Mouse (Mus musculus) liver, embryonic 14.5 days (tissue): ENCODE measurements around the gene Vezf1. TPM values are rescaled to one million over a fixed set of nuclear protein-coding genes. Genes with fewer than 3 reads are reported as not detected.

Experiments
- ATAC-seq: fragments of 200-750 bp; cut with Nextera tagmentation; 2 replicates; pipeline ENCODE4 v1.8.0; 2017; ENCODE audit warnings: moderate number of reproducible peaks, mild to moderate bottlenecking, moderate library complexity; ENCODE audit not compliant: insufficient read depth
- DNase-seq, 3 experiments: peaks; one replicate each; pipeline ENCODE4 v3.0.0-alpha.2; 2012 to 2013; ENCODE audit warnings: low read depth in 3 of 3, low spot score in 3 of 3
- H3K27ac ChIP-seq: fragments of 300-500 bp; sonication (generic); 2 replicates; pipeline ENCODE4 v1.5.1; 2014; ENCODE audit warnings: moderate library complexity, mild to moderate bottlenecking, control low read depth, inconsistent platforms
- H3K27me3 ChIP-seq: fragments of 300-500 bp; sonication (generic); 2 replicates; pipeline ENCODE4 v1.6.1; 2014; ENCODE audit warnings: mild to moderate bottlenecking, low read length, moderate library complexity; ENCODE audit not compliant: control insufficient read depth, insufficient read depth
- H3K36me3 ChIP-seq: fragments of 300-500 bp; sonication (generic); replicated peaks from 2 replicates; pipeline ENCODE4 v1.6.1; 2014; ENCODE audit warnings: low read depth; ENCODE audit not compliant: control insufficient read depth, insufficient read depth
- H3K4me1 ChIP-seq, 2 experiments: fragments of 200-500 bp in 1 of 2; fragments of 300-500 bp in 1 of 2; sonication (generic) in 1 of 2; replicated peaks; 2 replicates each; pipeline ENCODE4 v1.6.1; 2012 to 2014; ENCODE audit warnings: antibody characterized with exemption in 1 of 2, inconsistent platforms in 1 of 2, low read length in 1 of 2; ENCODE audit not compliant: control insufficient read depth in 2 of 2, insufficient read depth in 2 of 2
- H3K4me2 ChIP-seq: fragments of 300-500 bp; sonication (generic); 2 replicates; pipeline ENCODE4 v1.6.1; 2014; ENCODE audit warnings: low read depth, mild to moderate bottlenecking, control low read depth, moderate library complexity
- H3K4me3 ChIP-seq, 2 experiments: fragments of 200-500 bp in 1 of 2; fragments of 300-500 bp in 1 of 2; sonication (generic) in 1 of 2; 2 replicates each; pipeline ENCODE4 v1.5.1; 2012 to 2014; ENCODE audit warnings: low read depth in 2 of 2, low read length in 2 of 2, mild to moderate bottlenecking in 2 of 2, control low read depth in 1 of 2, inconsistent platforms in 1 of 2, moderate library complexity in 1 of 2; ENCODE audit not compliant: insufficient read depth in 1 of 2
- H3K9ac ChIP-seq: fragments of 300-500 bp; sonication (generic); replicated peaks from 2 replicates; pipeline ENCODE4 v1.6.1; 2014; ENCODE audit warnings: mild to moderate bottlenecking, control low read depth, moderate library complexity
- H3K9me3 ChIP-seq: fragments of 300-500 bp; sonication (generic); 2 replicates; pipeline ENCODE4 v1.6.1; 2016; ENCODE audit warnings: low read length, mixed read lengths; ENCODE audit not compliant: control insufficient read depth
- CTCF ChIP-seq: IDR thresholded peaks from 2 replicates; pipeline ENCODE4 v1.5.1; 2016; ENCODE audit warnings: antibody characterized with exemption, low read depth, control low read depth
- EP300 ChIP-seq: IDR thresholded peaks from 2 replicates; pipeline ENCODE4 v1.6.1; 2016; ENCODE audit warnings: antibody characterized with exemption, low read depth
- WGBS: fragments of 180-500 bp; shearing (Covaris S2); extraction: QIAGEN DNeasy Blood & Tissue Kit; methylation state at CpG from one replicate; pipeline ENCODE4 v1.1.7; 2014; ENCODE audit not compliant: insufficient replicate concordance; 5-methylcytosine and 5-hydroxymethylcytosine counted together
- polyA plus RNA-seq, 2 experiments: library from polyadenylated mRNA; depleted of rRNA in 1 of 2; stranded (reverse) in 1 of 2; unstranded in 1 of 2; fragments of >200 nt; fragmentation: Nextera tagmentation in 1 of 2; extraction: Ambion mirVana in 1 of 2; gene quantifications; 2 replicates each; pipeline versions ENCODE4 v1.2.1 to v1.2.3; 2012 to 2014

The Vezf1 gene
- polyA plus RNA-seq, 2 experiments: 5.7 to 7.5 TPM

- ATAC-seq (no peak), DNase-seq (no peak)
- no peak overlapping the region for H3K4me2 ChIP-seq
- H3K9me3 ChIP-seq: no peaks in the 10 kb centered on the region
- no peaks in the 10 kb centered on the region for H3K36me3 ChIP-seq
- no peak overlapping the region for H3K27ac ChIP-seq
- H3K27me3 ChIP-seq: no peaks in the 10 kb centered on the region
- H3K4me1 ChIP-seq: peaks cover 13 to 15% of the 10 kb centered on the region in 2 experiments
- TF ChIP-seq EP300: no peak
- no peak for TF ChIP-seq CTCF
- H3K9ac ChIP-seq: no peak overlapping the region
- H3K4me3 ChIP-seq: no peak overlapping the region
Observed at GRCm38 (mm10) chr11:88065732-88066131, 2.3 kb upstream of the Vezf1 start.

- H3K9me3 ChIP-seq: no peaks in the 10 kb centered on the region
- DNase-seq: no peak
- ATAC-seq: no peak
- WGBS: 11% methylated on average over 8 of the region's 8 CpGs
- peaks cover 15 to 17% of the 10 kb centered on the region in 2 experiments for H3K4me1 ChIP-seq
- TF ChIP-seq EP300 (no peak), CTCF (no peak)
- H3K4me2 ChIP-seq: peak overlapping the region; percentile 98
- peak overlapping the region; percentile 73 for H3K27ac ChIP-seq
- H3K36me3 ChIP-seq: no peaks in the 10 kb centered on the region; the same call in 1 of the 2 replicates
- no peaks in the 10 kb centered on the region for H3K27me3 ChIP-seq
- peak overlapping the region; percentile 90 to 99 for H3K4me3 ChIP-seq
- H3K9ac ChIP-seq: peak overlapping the region; percentile 94
Observed at GRCm38 (mm10) chr11:88067191-88067585, 891 bp upstream of the Vezf1 start.

GRCm38 (mm10) chr11:88068411-88069245 is 549 bp downstream of the Vezf1 start:
- WGBS: under 1% methylated on average over 74 of the region's 92 CpGs
- ATAC-seq: peak; percentile 77

GRCm38 (mm10) chr11:88069246-88069570 is 1.1 kb downstream of the Vezf1 start:
- Histone ChIP-seq H3K27me3 (no peaks in the 10 kb centered on the region), H3K4me3 (peak overlapping the region; percentile 90 to 99), H3K36me3 (peaks cover 9% of the 10 kb centered on the region), H3K9me3 (no peaks in the 10 kb centered on the region), H3K27ac (no peak overlapping the region), H3K9ac (peak overlapping the region; percentile 94), H3K4me1 (peaks cover 15 to 17% of the 10 kb centered on the region in 2 experiments), H3K4me2 (peak overlapping the region; percentile 98)
- ATAC-seq: no peak
- DNase-seq: no peak
- TF ChIP-seq CTCF: no peak
- no peak for TF ChIP-seq EP300
- 0% methylated on average over 12 of the region's 12 CpGs for WGBS

More at GRCm38 (mm10) chr11:88068411-88069245, 549 bp downstream of the Vezf1 start:
- peak overlapping the region; percentile 90 to 99 for H3K4me3 ChIP-seq
- H3K27me3 ChIP-seq: no peaks in the 10 kb centered on the region
- H3K27ac ChIP-seq: peak overlapping the region; percentile 73
- TF ChIP-seq EP300 (no peak), CTCF (no peak)
- DNase-seq: no peak
- H3K9me3 ChIP-seq: no peaks in the 10 kb centered on the region
- H3K4me1 ChIP-seq: peaks cover 15 to 17% of the 10 kb centered on the region in 2 experiments
- H3K36me3 ChIP-seq: peaks cover 7% of the 10 kb centered on the region
- H3K9ac ChIP-seq: peak overlapping the region; percentile 94
- peak overlapping the region; percentile 98 for H3K4me2 ChIP-seq

- peak overlapping the region; percentile 98 for H3K4me2 ChIP-seq
- no peak overlapping the region; the same call in 1 of the 2 replicates for H3K9ac ChIP-seq
- TF ChIP-seq CTCF: no peak
- no peak for TF ChIP-seq EP300
- ATAC-seq (no peak), DNase-seq (no peak)
- H3K9me3 ChIP-seq: no peaks in the 10 kb centered on the region
- H3K27ac ChIP-seq: no peak overlapping the region
- peaks cover 15 to 17% of the 10 kb centered on the region in 2 experiments for H3K4me1 ChIP-seq
- no peak overlapping the region for H3K4me3 ChIP-seq
- WGBS: 45% methylated on average over 4 of the region's 4 CpGs
- peaks cover 16% of the 10 kb centered on the region for H3K36me3 ChIP-seq
- no peaks in the 10 kb centered on the region for H3K27me3 ChIP-seq
Observed at GRCm38 (mm10) chr11:88070392-88070791, 2.3 kb downstream of the Vezf1 start.
